Mouse (Mus musculus) A20 (cell line): ENCODE data around the gene Trhr2.
A peak's percentile ranks its signal among the peaks of the same experiment; 100 is the strongest.

Experiments
- DNase-seq: peaks from one replicate; pipeline ENCODE4 v3.0.0-alpha.2; 2011; ENCODE audit warnings: low read depth, low spot score

Gene Trhr2

DNA sequence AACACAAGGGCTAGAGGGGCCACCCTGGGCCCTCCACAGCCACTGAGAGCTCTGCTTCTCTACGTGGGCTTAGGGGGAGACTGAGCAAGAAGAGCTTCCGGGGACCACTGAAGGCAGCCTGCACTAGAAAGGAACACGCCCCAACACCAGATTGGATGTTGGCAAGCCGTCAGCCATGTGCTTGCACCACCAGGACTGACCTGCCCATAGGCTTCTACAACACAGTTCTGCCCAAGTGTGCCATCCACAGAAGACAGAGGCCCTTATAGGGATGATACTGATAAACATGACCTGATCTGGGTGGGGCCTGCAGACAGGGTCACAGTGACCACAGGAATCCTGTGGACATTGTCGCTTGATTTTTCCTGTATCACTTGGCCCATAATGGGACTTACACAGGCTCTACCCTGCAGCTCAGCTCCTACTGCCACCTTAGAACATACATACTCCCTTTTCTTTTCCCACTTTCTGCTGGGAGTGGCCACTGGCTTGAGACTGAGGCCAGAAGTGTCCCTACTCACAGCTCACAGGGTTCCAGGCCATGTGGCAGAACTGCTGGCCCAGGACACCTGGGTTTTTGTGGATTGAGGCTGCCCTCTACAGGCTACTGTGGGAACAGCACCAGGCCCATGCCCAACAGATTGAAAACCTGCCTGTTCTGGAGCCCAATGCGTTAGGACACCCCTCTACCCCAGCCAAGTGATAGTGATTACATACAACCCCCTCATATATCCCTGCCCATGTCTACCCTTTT lies 27.6 kb downstream of the Trhr2 start:
- peak; percentile 69 for DNase-seq

DNA sequence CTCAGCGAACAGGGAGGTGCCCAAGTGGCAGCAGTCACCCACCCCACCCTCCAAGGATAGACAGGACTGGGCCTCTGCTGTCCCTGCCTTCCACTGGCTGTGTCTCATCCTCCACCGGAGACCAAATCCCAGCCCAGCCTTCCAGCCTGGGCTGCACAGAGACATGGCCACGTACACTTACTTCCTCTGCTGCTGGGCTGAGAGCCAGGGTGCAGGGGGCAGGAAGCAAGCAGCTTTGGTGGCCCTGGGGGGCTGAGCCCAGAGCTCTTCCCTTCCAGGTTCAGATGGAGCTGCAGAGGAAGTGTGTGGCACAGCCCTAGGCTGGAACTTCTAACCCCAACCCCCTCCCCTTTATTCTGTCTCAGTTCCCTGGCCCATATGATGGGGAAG lies 29.4 kb downstream of the Trhr2 start:
- no peak for DNase-seq

- DNase-seq, result no peak
These were observed 30.0 kb downstream of the Trhr2 start for GRCm38 (mm10) chr8:122330446-122331133.

DNA sequence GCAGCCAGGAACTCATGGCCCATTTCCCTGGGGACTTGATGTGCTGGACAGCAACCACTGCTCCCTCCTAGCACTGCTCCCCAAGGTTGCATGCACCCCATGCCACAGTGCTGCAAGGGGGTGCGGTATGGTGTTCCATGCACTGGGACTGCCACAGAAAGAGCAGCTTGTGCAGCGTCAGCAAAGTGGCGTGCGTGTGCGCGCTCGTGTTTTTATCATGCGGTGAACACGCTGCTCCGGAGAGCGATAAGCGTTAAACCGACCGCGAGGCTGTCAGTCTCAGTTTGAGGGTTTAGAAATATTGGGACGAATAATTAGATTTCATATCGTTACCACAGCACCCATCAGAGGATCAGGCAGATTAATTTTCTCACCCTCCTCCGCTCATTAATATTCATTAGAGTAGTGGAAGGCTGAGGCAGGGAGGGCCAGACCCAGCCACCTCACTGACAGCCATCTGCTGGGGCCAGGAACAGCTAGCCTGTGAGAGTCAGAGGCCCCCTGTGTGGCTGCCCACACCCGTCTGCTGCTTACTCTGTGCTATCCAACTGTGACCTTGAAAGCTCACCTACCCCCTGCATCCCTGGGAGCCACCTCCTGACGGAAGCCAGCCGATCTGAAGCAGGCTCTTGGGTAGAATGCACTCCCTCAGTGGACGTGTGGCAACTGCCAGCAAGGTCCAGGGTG lies 30.9 kb downstream of the Trhr2 start:
- no peak for DNase-seq

DNA sequence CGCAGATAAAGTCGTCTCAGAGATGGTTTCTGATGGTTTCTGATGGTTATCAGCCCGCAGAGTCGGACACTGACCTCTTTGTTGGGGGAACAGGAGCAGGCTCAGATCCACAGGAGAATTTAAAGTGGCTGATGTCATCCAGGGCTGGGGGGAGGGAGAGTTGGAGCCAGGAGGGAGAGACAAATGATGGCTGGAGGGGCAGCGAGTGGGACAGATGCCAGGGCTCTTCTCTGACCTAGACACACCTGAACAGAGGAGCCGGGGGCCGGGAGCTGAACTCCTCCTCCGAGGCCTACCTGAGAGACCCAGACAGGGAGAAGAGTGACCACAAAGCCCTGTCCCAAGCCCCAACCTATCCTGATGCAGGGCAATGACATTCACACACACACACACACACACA lies 31.5 kb downstream of the Trhr2 start:
- no peak for DNase-seq

GRCm38 (mm10) chr8:122326114-122326542 lies 34.4 kb downstream of the Trhr2 start:
- DNase-seq, result no peak

DNA sequence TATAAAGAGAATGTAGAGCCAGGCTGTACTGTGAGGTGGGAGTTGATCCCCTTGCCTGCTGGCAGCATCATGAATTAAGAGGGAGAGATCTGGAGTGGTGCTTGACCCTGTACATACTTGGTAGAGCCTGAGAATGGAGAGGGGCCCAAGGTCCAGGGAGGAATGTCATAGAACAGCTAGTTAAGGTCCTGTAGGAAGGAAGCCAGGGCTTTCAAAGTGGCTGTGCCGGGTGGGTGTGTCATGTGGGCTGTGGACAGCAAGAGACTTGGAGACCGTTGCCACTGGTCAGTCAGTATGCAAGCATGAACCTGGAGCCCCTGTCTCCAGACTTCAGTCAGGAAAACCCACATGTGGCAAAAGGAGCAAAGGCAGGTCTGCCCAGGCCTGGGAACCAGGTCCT lies 35.4 kb downstream of the Trhr2 start:
- no peak for DNase-seq

DNA sequence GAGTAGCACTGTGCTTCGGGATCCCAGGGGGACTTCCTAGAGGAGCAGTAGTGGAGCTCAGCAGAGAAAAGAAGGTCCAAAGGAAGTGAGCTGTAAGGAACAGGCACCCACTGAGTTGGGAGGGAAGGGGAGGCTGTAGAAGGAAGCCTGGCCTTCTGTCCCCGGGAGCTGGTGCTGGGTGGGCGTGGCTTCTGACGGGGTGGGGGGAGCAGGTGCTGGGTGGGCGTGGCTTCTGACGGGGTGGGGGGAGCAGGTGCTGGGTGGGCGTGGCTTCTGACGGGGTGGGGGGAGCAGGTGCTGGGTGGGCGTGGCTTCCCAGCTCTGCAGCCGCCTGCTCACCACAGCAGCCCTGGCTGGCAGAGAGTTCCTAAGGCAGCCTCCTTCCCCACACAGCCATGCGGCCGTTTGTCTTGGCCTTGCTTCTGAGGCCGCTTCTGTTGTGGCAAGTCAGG lies 36.6 kb downstream of the Trhr2 start:
- peak; percentile 40 for DNase-seq

- DNase-seq, result no peak
These were observed 37.8 kb downstream of the Trhr2 start for GRCm38 (mm10) chr8:122322792-122323191.

DNA sequence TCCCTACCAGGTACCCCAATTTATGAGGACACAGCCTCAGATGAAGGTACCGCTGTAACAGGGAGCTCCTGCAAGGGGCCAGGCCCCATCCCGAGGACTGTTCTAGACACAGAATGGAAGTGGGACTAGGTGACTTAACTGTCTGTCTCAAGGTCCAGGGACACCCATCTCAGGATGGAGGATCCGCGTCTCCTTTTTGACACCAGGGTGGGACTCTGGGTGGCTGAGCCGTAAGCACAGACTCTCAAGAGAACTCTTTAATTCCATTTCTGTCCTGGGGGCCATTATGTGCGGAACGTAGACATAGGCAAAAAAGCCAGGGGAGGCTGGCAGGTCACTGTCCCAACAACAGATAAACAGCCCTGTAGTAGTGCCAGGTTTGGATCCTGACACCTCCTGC lies 38.4 kb downstream of the Trhr2 start:
- DNase-seq, result no peak

DNA sequence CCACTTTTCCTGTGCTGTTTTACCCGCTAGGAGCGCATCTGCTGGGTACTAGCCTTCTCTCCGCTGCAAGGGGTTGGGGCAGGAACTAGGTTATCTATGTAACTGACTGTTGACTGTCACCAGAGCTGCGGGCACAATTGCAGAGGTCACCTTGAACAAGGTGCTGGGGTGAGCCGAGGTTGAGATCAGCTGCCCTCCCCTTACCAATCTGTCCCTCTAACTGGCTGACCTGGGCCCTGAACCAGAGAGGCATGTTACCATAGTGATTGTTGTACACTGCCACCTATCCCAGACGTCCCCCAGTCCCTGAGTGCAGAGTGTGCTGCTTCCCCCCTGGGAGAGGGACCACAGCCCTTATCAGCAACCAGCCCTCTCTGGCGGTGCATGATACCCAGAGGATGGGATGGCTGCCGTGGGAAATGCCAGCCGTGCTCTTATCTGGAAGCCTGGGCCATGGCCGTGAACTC lies 39.1 kb downstream of the Trhr2 start:
- DNase-seq, result no peak

GRCm38 (mm10) chr8:122320541-122320940 lies 40.0 kb downstream of the Trhr2 start:
- no peak for DNase-seq

DNA sequence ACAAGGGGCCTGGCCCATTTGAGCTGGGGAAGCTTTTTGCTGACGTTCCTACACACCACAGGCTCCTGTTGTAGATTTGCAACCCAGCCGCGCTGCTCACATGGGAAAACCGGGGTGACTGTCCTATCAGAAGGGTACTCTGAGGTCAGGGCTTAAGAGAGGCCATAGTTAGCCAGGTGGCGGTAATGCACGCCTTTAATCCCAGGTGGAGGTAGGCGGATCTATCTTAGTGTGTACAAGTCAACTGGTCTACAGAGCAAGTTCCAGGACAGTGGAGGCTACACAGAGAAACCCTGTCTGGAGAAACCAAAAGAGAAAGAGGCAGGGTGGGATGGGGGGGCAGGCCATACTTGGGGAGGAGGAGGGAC lies 40.9 kb downstream of the Trhr2 start:
- DNase-seq, result no peak

DNA sequence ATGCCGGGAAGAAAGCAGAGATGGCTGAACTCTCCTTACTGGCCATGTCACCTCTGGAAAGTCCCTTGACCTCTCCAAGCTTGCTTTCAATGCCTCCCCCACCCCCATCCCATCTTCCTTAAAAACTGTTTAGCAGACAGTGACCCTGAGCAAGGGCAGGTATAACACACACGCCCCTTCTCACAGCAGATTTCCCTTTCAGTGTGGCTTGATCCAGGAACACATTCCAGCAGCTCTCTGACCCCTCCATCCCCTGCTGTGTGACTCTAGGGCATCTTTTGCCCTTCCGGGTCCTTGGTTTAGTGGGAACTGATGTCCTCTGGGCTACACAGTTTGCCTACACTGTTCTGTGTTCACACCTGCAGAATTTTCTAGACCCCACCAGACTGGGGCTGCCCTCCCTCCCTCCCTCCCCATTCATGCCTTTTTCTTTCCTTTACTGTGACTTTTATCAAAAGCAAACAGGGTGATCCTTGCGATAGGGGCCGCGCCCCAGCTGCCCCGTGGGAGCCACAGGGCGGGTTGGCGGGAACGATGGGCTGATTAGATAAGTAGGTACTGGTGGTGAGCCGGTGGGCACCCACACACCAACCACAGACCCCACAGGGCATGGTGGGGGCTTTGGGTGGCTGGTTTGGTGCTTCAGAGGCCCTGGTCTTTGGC lies 41.4 kb downstream of the Trhr2 start:
- no peak for DNase-seq

GRCm38 (mm10) chr8:122317918-122318475 lies 42.5 kb downstream of the Trhr2 start:
- DNase-seq, result no peak

GRCm38 (mm10) chr8:122316402-122316801 lies 44.1 kb downstream of the Trhr2 start:
- DNase-seq, result no peak

DNA sequence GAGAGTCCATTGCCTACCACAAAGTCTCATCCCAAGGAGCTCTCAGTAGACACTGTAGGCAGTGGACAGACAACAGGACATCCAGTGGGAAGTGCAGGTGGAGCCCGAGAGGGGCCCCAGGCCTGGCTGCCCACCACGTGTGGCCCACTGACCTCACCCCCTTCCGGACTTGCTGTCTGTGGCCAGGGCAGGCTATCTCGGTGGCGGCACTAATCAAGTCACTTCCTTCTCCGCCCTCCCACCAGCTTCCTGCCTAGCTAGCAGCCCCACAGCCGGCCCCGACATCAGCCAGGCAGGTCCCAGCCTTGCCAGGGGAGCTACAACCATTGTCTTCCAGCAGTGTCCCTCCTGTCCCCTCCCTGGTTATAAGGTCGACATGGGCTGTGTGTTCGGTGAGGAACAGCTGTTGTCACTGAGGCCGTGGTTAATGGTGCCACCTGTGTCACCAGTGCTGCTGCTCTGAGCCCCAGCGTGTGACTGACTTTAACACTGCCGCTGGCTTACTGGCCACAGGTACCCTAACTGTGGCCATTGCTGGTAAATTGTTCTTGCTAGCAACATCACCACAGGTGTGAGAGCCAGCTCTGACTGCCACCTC lies 45.5 kb downstream of the Trhr2 start:
- DNase-seq, result no peak

GRCm38 (mm10) chr8:122313310-122313709 lies 47.2 kb downstream of the Trhr2 start:
- DNase-seq, result no peak

DNA sequence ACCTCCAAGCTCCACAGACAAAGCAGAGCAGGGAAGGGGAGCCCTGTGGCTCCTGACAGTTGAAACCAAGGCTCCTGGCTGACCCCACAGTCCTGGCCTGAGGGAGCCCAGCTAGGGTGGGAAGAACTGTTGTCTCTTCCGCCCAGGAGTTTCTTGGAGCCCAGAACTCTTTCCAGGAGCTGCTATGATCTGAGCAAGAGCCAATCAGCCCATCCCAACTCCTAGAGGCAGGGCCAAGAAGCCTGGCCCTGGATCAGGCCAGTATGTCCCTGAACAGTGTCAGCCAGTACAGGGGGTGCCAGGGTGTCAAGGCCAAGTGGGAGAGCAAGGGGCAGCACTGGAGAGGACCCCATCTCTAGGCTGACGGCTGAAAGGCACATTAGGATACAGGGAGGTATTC lies 48.0 kb downstream of the Trhr2 start:
- no peak for DNase-seq

GRCm38 (mm10) chr8:122311115-122311514 lies 49.4 kb downstream of the Trhr2 start:
- no peak for DNase-seq

DNA sequence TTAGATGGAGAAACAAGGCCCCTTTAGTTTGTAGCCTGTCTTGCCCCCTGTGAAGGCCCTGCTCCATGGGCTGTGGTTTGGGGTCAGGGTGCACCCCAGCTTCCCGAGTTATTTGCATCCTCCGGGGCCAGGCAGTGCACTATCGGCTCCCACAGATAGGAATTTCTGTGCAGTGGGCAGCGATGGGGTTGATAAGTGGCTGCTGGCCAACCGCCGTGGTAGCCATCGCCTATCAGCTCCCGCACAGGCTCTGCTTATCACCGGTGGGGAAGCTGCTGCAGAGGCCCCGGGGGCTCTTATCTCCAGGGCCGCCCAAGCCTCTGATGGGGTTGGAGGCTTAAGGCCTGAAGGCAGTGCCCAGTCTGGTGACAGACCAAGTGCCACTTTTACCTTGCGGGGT lies 51.3 kb downstream of the Trhr2 start:
- DNase-seq, result no peak
